8 mouse cellular contexts compared by ENCODE assay signal in the genomic region with DNA sequence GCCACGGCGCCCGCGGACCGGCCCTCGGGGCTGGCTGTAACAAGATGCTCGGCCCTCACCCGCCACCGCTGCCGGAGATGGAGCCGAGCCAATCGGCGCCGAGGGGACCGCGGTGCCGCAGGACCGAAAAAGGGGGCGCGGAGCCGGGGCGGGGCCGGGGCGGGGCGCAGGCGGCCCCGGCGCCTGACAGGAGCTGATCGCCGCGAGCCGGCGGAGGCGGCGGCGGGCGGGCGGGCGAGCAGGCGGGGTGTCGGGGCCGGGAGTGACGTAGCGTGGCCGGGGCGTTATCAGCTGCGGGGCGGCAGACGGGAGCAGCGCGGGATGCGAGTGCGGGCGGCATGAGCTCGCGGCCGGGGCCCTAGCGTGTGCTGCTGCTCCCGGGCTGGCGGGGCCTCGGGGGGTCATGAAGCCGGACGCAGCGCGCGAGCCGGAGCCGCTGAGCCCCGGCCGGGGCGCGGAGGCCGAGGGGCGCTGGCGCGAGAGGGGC. TPM values are rescaled to one million over a fixed set of nuclear protein-coding genes. Genes with fewer than 3 reads are reported as not detected.
DNase-seq lines count a peak whose midpoint lies in the region; ATAC-seq and TF ChIP-seq lines count a peak whose summit lies in the region.

A gene (plus strand): TSS at position 304 of the 487 bp plus-strand sequence.

- H3K27me3 ChIP-seq in Patski, result no peaks in the 10 kb centered on the region
- H3K27me3 ChIP-seq in hindbrain, embryonic 11.5 days (ENCODE audit: control insufficient read depth, insufficient read depth, low read length), result no peaks in the 10 kb centered on the region

- peak within 1 kb of the TSS; percentile 96 for H3K4me2 ChIP-seq in hindbrain, embryonic 11.5 days (replicated peaks; ENCODE audit: low read depth, low read length)

- CTCF ChIA-PET in Patski (lab: Charles Lee), result interaction anchor here (1.1 to 1.2 kb wide), 2 partner anchors 13 to 28 kb away, joined by 3 read pairs; no protein-coding TSS in a partner anchor

- DNase-seq in Patski (ENCODE audit: low read depth, low spot score), result no peak
- DNase-seq in cerebellum, adult 9-10 months, result peak; percentile 73
- DNase-seq in frontal cortex, postnatal 14 days (ENCODE audit: low spot score in 2 of 2), result peak; percentile 17 to 43
- DNase-seq in hindbrain, embryonic 11.5 days (ENCODE audit: low spot score), result peak; percentile 84
- peak; percentile 39 to 42 for DNase-seq in layer of hippocampus, postnatal 25 days (ENCODE audit: extremely low spot score in 1 of 2, low spot score in 1 of 2)
- peak; percentile 42 for DNase-seq in lung, postnatal 25 days (ENCODE audit: low spot score)
- peak; percentile 59 for DNase-seq in right cerebral cortex, adult 18-20 months
- DNase-seq in urinary bladder, postnatal 4 days (ENCODE audit: low spot score in 2 of 2), result peak; percentile 70

- no peak for TF ChIP-seq CTCF in Patski (IDR thresholded peaks at IDR 0.05)

- H3K27ac ChIP-seq in hindbrain, embryonic 11.5 days (ENCODE audit: low read depth, low read length), result peak within 1 kb of the TSS; percentile 90

- peak; percentile 71 for ATAC-seq in Patski
- ATAC-seq in hindbrain, embryonic 11.5 days (ENCODE audit: low FRiP score), result peak; percentile 88

- no peaks in the 10 kb centered on the region for H3K9me3 ChIP-seq in hindbrain, embryonic 11.5 days (ENCODE audit: control insufficient read depth, low read length)

- 1% methylated on average over 70 of the region's 76 CpGs for WGBS in hindbrain, embryonic 11.5 days

- H3K36me3 ChIP-seq in hindbrain, embryonic 11.5 days (ENCODE audit: control insufficient read depth, insufficient read depth, low read length), result no peaks in the 10 kb centered on the region

- POLR2A ChIA-PET in Patski (lab: Charles Lee), result interaction anchor here (0.5 to 1.4 kb wide), 3 partner anchors 310 to 398 kb away, joined by 3 to 5 read pairs (median 3); no protein-coding TSS in a partner anchor

- in situ Hi-C loops in Patski (cut with MboI; ENCODE audit: low pct_unique_long_range_greater_than_20kb), result loop anchor here (5.0 to 10.0 kb wide), 2 partner anchors 95 to 393 kb away; no protein-coding TSS in a partner anchor

- no peaks in the 10 kb centered on the region for H3K4me1 ChIP-seq in hindbrain, embryonic 11.5 days (replicated peaks; ENCODE audit: control insufficient read depth, insufficient read depth, low read length)

- peak within 1 kb of the TSS; percentile 71 for H3K9ac ChIP-seq in hindbrain, embryonic 11.5 days (ENCODE audit: low read depth, low read length)

- H3K4me3 ChIP-seq in hindbrain, embryonic 11.5 days (ENCODE audit: low read depth, low read length), result peak within 1 kb of the TSS; percentile 86

RNA-seq across cellular contexts. Expression of the gene that starts here (rescaled TPM):
- polyA plus RNA-seq in Patski (2021), result 22.8 TPM
- 15.3 and 17.5 TPM in 2 replicates for polyA plus RNA-seq in hindbrain, embryonic 11.5 days (2014; fragmentation: Nextera tagmentation; extraction: Ambion mirVana)
- total RNA-seq in layer of hippocampus, postnatal 25 days (2021), result 10 to 100 TPM in 1 of 2 experiments, 1 to 10 TPM in 1; 9.5 to 10.1 TPM
